Comparison of ENCODE assay signal across 9 mouse cellular contexts in genomic region chr2:101289168-101289567, GRCm38 (mm10).
A peak's percentile ranks its signal among the peaks of the same experiment; 100 is the strongest.
DNase-seq lines count a peak whose midpoint lies in the region; ATAC-seq and TF ChIP-seq lines count a peak whose summit lies in the region.
"Had no signal": no experiment of that assay in that cellular context is flagged by ENCODE, and none has a peak within 500 bp of the region (broad histone marks: within the 10 kb centered on the region; RNA-seq: fewer than 3 reads in every experiment).

No protein-coding gene starts in this region.

- DNase-seq in forebrain, embryonic 11.5 days (ENCODE audit: low spot score), result peak; percentile 56
- DNase-seq in liver, result peak; percentile 32
- peak; percentile 13 for DNase-seq in brain, adult 2 months (ENCODE audit: low read depth, low spot score)
- DNase-seq in liver, postnatal 0 days, result no peak
- no peak for DNase-seq in spleen, postnatal 4 days (ENCODE audit: low spot score in 2 of 2)
- no peak for DNase-seq in layer of hippocampus, adult 9-11 months

- no peak overlapping the region for H3K4me3 ChIP-seq in forebrain, embryonic 11.5 days (ENCODE audit: low read depth, low read length)
- H3K4me3 ChIP-seq in forebrain, embryonic 16.5 days (replicated peaks; ENCODE audit: low read length), result no peak overlapping the region
- H3K4me3 ChIP-seq in liver, embryonic 12.5 days, result no peak overlapping the region
- H3K4me3 ChIP-seq in liver, postnatal 0 days (ENCODE audit: low read depth, low read length), result no peak overlapping the region
- H3K4me3 ChIP-seq: lung, embryonic 15.5 days had no signal

- no peaks in the 10 kb centered on the region for H3K4me1 ChIP-seq in forebrain, embryonic 11.5 days (replicated peaks; ENCODE audit: control insufficient read depth, insufficient read depth, low read length)
- H3K4me1 ChIP-seq in forebrain, embryonic 16.5 days (replicated peaks; ENCODE audit: control insufficient read depth, insufficient read depth, low read length), result no peaks in the 10 kb centered on the region
- H3K4me1 ChIP-seq in liver, embryonic 12.5 days, result peaks cover 18% of the 10 kb centered on the region
- H3K4me1 ChIP-seq in liver, postnatal 0 days (ENCODE audit: insufficient read depth), result no peaks in the 10 kb centered on the region
- H3K4me1 ChIP-seq: lung, embryonic 15.5 days had no signal

- H3K4me2 ChIP-seq in forebrain, embryonic 11.5 days (ENCODE audit: low read depth, low read length, severe bottlenecking), result no peak overlapping the region
- H3K4me2 ChIP-seq in forebrain, embryonic 16.5 days (ENCODE audit: low read length), result no peak overlapping the region
- H3K4me2 ChIP-seq in liver, embryonic 12.5 days, result no peak overlapping the region
- no peak overlapping the region for H3K4me2 ChIP-seq in liver, postnatal 0 days (ENCODE audit: low read depth, low read length)
- H3K4me2 ChIP-seq: lung, embryonic 15.5 days had no signal

- ATAC-seq in forebrain, embryonic 11.5 days (replicated peaks; ENCODE audit: low FRiP score), result 0 out of 2 replicates have a peak, but pooled peaks have one; percentile 57
- ATAC-seq in forebrain, embryonic 16.5 days, result no peak
- no peak for ATAC-seq in liver, embryonic 12.5 days
- no peak for ATAC-seq in liver, postnatal 0 days

- H3K27ac ChIP-seq in forebrain, embryonic 11.5 days (ENCODE audit: low read depth, low read length), result no peak overlapping the region
- no peak overlapping the region for H3K27ac ChIP-seq in forebrain, embryonic 16.5 days (ENCODE audit: low read length)
- H3K27ac ChIP-seq in liver, embryonic 12.5 days, result no peak overlapping the region
- H3K27ac ChIP-seq in liver, postnatal 0 days (ENCODE audit: low read depth), result no peak overlapping the region
- H3K27ac ChIP-seq: lung, embryonic 15.5 days had no signal

- WGBS in forebrain, embryonic 11.5 days, result 37% methylated on average over 2 of the region's 2 CpGs
- WGBS in forebrain, embryonic 16.5 days, result 42% methylated on average over 2 of the region's 2 CpGs
- WGBS in liver, embryonic 12.5 days (ENCODE audit: insufficient replicate concordance), result 34% methylated on average over 2 of the region's 2 CpGs
- WGBS in liver, postnatal 0 days (ENCODE audit: insufficient replicate concordance), result 45% methylated on average over 2 of the region's 2 CpGs

- TF ChIP-seq CTCF in liver, postnatal 0 days (IDR thresholded peaks at IDR 0.05; ENCODE audit: low read depth), result peak; percentile 63

- no peak overlapping the region for H3K9ac ChIP-seq in forebrain, embryonic 11.5 days (ENCODE audit: low read length)
- H3K9ac ChIP-seq in forebrain, embryonic 16.5 days (replicated peaks; ENCODE audit: low read depth, low read length), result no peak overlapping the region
- H3K9ac ChIP-seq in liver, embryonic 12.5 days, result no peak overlapping the region
- H3K9ac ChIP-seq in liver, postnatal 0 days (replicated peaks), result no peak overlapping the region
- H3K9ac ChIP-seq: lung, embryonic 15.5 days had no signal

- no peaks in the 10 kb centered on the region for H3K9me3 ChIP-seq in forebrain, embryonic 11.5 days (ENCODE audit: control insufficient read depth, low read length)
- no peaks in the 10 kb centered on the region for H3K9me3 ChIP-seq in forebrain, embryonic 16.5 days (ENCODE audit: control insufficient read depth, low read length)
- no peaks in the 10 kb centered on the region for H3K9me3 ChIP-seq in liver, embryonic 12.5 days (replicated peaks)
- H3K9me3 ChIP-seq in liver, postnatal 0 days (ENCODE audit: low read length), result no peaks in the 10 kb centered on the region
- H3K9me3 ChIP-seq: lung, embryonic 15.5 days had no signal

- TF ChIP-seq EP300 in liver, postnatal 0 days (IDR thresholded peaks at IDR 0.05; ENCODE audit: low read depth), result no peak

- no peaks in the 10 kb centered on the region for H3K27me3 ChIP-seq in forebrain, embryonic 11.5 days (ENCODE audit: control insufficient read depth, insufficient read depth, low read length)
- H3K27me3 ChIP-seq in forebrain, embryonic 16.5 days (replicated peaks; ENCODE audit: control insufficient read depth, insufficient read depth, low read length), result no peaks in the 10 kb centered on the region
- no peaks in the 10 kb centered on the region for H3K27me3 ChIP-seq in liver, embryonic 12.5 days (replicated peaks)
- H3K27me3 ChIP-seq in liver, postnatal 0 days (ENCODE audit: insufficient read depth, low read length), result no peaks in the 10 kb centered on the region
- H3K27me3 ChIP-seq: lung, embryonic 15.5 days had no signal

- no peaks in the 10 kb centered on the region for H3K36me3 ChIP-seq in forebrain, embryonic 11.5 days (ENCODE audit: control insufficient read depth, insufficient read depth, low read length)
- no peaks in the 10 kb centered on the region for H3K36me3 ChIP-seq in forebrain, embryonic 16.5 days (ENCODE audit: control insufficient read depth, insufficient read depth)
- H3K36me3 ChIP-seq in liver, embryonic 12.5 days, result no peaks in the 10 kb centered on the region
- H3K36me3 ChIP-seq in liver, postnatal 0 days (replicated peaks; ENCODE audit: insufficient read depth, low read length), result no peaks in the 10 kb centered on the region
- H3K36me3 ChIP-seq: lung, embryonic 15.5 days had no signal

Comparison
In these comparisons a context has a peak if more than half of its experiments do, and no peak if none do; other contexts are left out.
1. DNase-seq: peak in forebrain, embryonic 11.5 days (single experiment), liver (single experiment) and brain, adult 2 months (single experiment); none in liver, postnatal 0 days (single experiment), spleen, postnatal 4 days (0 of 2) and layer of hippocampus, adult 9-11 months (single experiment).